Mouse (Mus musculus) embryonic facial prominence, embryonic 13.5 days (tissue): ENCODE results near the gene Ptges3. TPM values are rescaled to one million over a fixed set of nuclear protein-coding genes. Genes with fewer than 3 reads are reported as not detected.
A peak's percentile ranks its signal among the peaks of the same experiment; 100 is the strongest.

Experiments
- ATAC-seq: fragments of 200-750 bp; cut with Nextera tagmentation; 2 replicates; pipeline ENCODE4 v1.8.0; 2017; ENCODE audit warnings: low read depth; ENCODE audit not compliant: insufficient number of reproducible peaks, insufficient read depth, low FRiP score, low TSS enrichment
- H3K27ac ChIP-seq: fragments of 300-500 bp; sonication (generic); 2 replicates; pipeline ENCODE4 v1.5.1; 2015; ENCODE audit warnings: moderate library complexity, mild to moderate bottlenecking, inconsistent platforms
- H3K27me3 ChIP-seq: fragments of 300-500 bp; sonication (generic); 2 replicates; pipeline ENCODE4 v1.6.1; 2015; ENCODE audit warnings: mild to moderate bottlenecking, inconsistent platforms
- H3K36me3 ChIP-seq: fragments of 300-500 bp; sonication (generic); 2 replicates; pipeline ENCODE4 v1.6.1; 2015; ENCODE audit warnings: mild to moderate bottlenecking, inconsistent platforms
- H3K4me1 ChIP-seq: fragments of 300-500 bp; sonication (generic); 2 replicates; pipeline ENCODE4 v1.6.1; 2015; ENCODE audit warnings: inconsistent platforms
- H3K4me2 ChIP-seq: fragments of 300-500 bp; sonication (generic); 2 replicates; pipeline ENCODE4 v1.6.1; 2015; ENCODE audit warnings: moderate library complexity, mild to moderate bottlenecking, inconsistent platforms
- H3K4me3 ChIP-seq: fragments of 300-500 bp; sonication (generic); 2 replicates; pipeline ENCODE4 v1.5.1; 2015; ENCODE audit warnings: mild to moderate bottlenecking, inconsistent platforms
- H3K9ac ChIP-seq: fragments of 300-500 bp; sonication (generic); 2 replicates; pipeline ENCODE4 v1.6.1; 2015; ENCODE audit warnings: mild to moderate bottlenecking, inconsistent platforms
- H3K9me3 ChIP-seq: fragments of 300-500 bp; sonication (generic); 2 replicates; pipeline ENCODE4 v1.6.1; 2016; ENCODE audit warnings: inconsistent platforms
- WGBS: fragments of 180-500 bp; shearing (Covaris S2); methylation state at CpG from one replicate; pipeline ENCODE4 v1.1.7; 2015; ENCODE audit warnings: mixed read lengths; 5-methylcytosine and 5-hydroxymethylcytosine counted together
- polyA plus RNA-seq: library from polyadenylated mRNA; unstranded; fragments of >200 nt; fragmentation: Nextera tagmentation; extraction: Ambion mirVana; gene quantifications from 2 replicates; pipeline ENCODE4 v1.2.1, GENCODE M21; 2015

Ptges3 gene
- polyA plus RNA-seq, 1 experiment from 2014 or later: 556 TPM

DNA sequence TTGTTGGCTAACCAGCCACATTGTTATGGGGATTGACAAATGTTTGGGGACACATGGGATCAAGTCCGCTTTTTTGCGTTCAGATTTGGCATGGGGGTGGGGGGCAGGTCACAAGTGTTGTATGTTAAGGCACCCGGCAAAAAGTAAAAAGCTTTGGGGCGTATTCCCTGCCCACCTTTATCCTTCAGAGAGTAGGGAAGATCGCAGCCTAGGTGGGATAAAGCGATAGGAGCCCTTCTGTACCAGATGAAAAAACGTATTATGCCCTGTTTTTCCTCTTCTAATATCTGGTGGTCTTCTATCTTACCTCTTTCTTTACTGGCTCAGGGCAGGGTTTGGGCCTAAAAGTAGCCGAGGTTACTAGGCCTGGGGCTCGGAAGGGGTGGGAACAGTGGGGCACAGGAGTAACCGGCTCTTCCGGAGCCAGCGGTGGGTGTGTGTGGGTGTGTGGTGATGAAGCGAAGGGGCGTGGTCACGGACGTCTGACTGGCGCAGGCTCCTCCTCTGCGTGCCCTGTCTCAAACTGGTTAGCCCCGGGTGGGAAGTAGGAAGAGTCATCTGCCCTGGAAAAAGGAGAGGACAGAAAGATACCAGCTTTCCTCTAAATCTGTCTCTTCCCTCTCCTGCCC, 35.7 kb downstream of the Ptges3 start:
- H3K9ac ChIP-seq: no peak overlapping the region
- peak overlapping the region; percentile 40 for H3K27ac ChIP-seq
- peaks cover 58% of the 10 kb centered on the region for H3K4me1 ChIP-seq

DNA sequence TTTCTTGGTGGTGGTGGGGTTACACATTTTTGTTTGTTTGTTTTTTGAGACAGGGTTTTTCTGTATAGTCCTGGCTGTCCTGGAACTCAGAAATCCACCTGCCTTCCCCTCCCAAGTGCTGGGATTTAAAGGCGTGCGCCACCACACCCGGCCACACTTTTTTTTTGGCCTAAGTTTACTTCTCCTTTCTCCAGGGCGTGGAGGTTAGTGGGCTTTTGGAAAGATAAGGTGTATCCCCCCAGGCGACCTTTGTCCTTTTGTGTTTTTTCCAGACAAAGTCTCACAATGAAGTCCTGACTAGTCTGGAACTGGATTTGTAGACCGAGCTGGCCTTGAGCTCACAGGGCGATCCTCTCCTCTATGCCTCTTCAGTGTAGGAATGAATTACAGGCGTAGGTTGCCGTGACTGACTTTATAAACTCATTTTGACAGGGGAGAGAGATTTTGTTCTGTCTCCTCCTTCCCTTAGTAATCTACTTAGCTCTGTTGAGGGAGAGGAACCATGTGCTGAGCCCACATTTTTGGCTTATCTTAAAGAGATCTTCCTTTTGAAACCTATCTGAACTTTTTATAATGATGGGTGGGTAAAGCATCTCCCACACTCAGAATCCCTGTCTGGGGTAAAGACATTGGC, 36.4 kb downstream of the Ptges3 start:
- Histone ChIP-seq H3K4me3 (peak overlapping the region; percentile 74), H3K9ac (no peak overlapping the region), H3K27ac (peak overlapping the region; percentile 40; the same call in 1 of the 2 replicates), H3K27me3 (no peaks in the 10 kb centered on the region), H3K36me3 (peaks cover 4% of the 10 kb centered on the region), H3K4me1 (peaks cover 58% of the 10 kb centered on the region), H3K4me2 (peak overlapping the region; percentile 92), H3K9me3 (no peaks in the 10 kb centered on the region)
- ATAC-seq: no peak
- 21% methylated on average over 9 of the region's 9 CpGs for WGBS

More for the DNA sequence above, 35.7 kb downstream of the Ptges3 start:
- peak; percentile 48; the same call in 1 of the 2 replicates for ATAC-seq
- Histone ChIP-seq H3K36me3 (peaks cover 11% of the 10 kb centered on the region), H3K9me3 (no peaks in the 10 kb centered on the region), H3K27me3 (no peaks in the 10 kb centered on the region), H3K4me2 (peak overlapping the region; percentile 92), H3K4me3 (peak overlapping the region; percentile 74)
- 11% methylated on average over 19 of the region's 19 CpGs for WGBS

DNA sequence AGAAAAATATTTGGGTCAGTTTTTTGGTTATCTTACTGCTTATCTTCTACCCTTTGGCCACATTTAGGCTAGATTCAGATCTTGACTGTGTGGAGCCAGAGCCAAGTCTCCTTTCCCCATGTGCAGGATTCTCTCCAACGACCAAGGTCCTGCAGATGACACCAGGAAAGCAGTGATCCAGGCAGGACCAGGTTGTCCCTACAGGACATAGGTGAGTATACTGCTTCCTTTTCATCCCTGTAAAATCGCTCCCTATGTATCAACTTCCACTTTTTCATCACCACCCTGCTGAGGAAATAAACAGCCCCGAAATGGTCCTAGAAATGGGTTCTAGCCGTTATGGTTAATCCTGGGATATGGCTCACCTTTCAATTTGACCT, 37.5 kb downstream of the Ptges3 start:
- no peaks in the 10 kb centered on the region for H3K27me3 ChIP-seq
- H3K36me3 ChIP-seq: no peaks in the 10 kb centered on the region
- peaks cover 50% of the 10 kb centered on the region for H3K4me1 ChIP-seq
- no peaks in the 10 kb centered on the region for H3K9me3 ChIP-seq
- peak overlapping the region; percentile 100 for H3K4me3 ChIP-seq
- 19% methylated on average over 4 of the region's 4 CpGs for WGBS
- no peak for ATAC-seq
- no peak overlapping the region for H3K9ac ChIP-seq
- H3K27ac ChIP-seq: no peak overlapping the region
- peak overlapping the region; percentile 81 for H3K4me2 ChIP-seq

DNA sequence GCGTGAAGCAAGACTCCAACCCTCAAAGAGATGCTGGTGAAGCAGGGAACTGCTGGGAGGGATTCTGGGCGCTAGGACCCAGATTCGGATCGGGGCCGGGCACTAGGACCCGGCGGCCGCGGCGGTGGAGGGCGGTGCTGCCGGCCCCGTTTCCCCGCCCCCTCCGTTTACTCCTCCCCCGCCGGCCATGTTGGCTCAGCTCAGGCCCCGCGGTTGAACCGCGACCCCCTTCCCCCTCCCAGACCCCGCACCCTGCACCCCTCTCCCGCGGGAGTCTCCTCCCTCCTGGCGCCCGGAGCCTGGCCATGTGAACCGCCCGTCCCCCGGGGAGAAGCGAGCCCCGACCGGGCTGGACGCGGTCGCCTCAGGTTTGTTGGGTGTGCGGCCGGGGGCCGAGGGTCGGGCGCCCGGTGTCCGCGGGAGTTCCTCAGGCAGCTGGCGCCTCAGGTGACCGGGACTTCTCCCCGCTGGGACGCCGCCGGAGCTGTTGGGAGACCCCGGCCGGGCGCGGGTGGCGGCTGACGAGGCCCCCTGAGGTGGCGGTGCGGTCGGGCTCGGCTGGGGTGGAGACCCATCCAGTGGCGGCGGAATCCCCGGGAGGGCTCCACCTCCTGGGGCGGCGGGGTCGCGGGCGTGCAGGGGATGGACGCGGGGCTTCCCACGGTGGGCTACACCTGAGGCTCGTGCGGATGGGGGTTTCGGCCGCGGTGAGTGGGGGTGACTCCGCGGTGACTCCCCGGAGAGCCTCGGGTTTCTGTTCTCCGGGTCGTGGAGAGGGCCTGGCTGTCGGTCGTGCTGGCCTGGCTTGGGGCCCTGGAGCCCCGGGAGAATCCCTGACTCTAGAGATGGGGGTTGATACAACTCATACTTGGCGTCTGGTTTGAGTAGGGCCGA, 38.2 kb downstream of the Ptges3 start:
- peak overlapping the region; percentile 89 for H3K9ac ChIP-seq
- H3K36me3 ChIP-seq: no peaks in the 10 kb centered on the region
- ATAC-seq: peak; percentile 73
- H3K4me3 ChIP-seq: peak overlapping the region; percentile 100
- H3K4me1 ChIP-seq: peaks cover 44% of the 10 kb centered on the region
- WGBS: under 1% methylated on average over 82 of the region's 86 CpGs
- H3K4me2 ChIP-seq: peak overlapping the region; percentile 81
- no peaks in the 10 kb centered on the region for H3K9me3 ChIP-seq
- no peaks in the 10 kb centered on the region for H3K27me3 ChIP-seq
- peak overlapping the region; percentile 82 for H3K27ac ChIP-seq

DNA sequence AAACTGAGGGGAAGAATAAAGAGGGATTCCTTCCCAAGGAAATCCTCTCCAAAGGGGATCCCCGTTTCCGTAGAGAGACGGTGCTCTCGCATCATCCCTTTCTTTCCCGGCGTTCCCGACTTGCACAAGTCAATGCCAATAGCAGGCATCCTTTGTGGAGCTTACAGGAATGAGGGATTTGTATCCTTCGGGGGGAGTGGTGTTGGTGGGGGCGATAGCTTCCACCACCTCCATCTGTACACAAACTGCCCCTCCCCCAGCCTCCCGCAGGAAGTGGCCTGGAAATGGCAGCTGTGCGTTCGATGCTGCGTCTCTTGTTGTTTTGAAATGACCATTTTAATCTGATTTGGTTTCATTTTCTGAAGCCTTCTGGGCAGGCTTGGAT, 38.8 kb downstream of the Ptges3 start:
- Histone ChIP-seq H3K4me1 (peaks cover 40% of the 10 kb centered on the region), H3K4me2 (peak overlapping the region; percentile 81), H3K4me3 (peak overlapping the region; percentile 100), H3K9me3 (no peaks in the 10 kb centered on the region), H3K27me3 (no peaks in the 10 kb centered on the region), H3K9ac (peak overlapping the region; percentile 89), H3K36me3 (no peaks in the 10 kb centered on the region), H3K27ac (peak overlapping the region; percentile 82)
- under 1% methylated on average over 13 of the region's 13 CpGs for WGBS
- ATAC-seq: no peak

DNA sequence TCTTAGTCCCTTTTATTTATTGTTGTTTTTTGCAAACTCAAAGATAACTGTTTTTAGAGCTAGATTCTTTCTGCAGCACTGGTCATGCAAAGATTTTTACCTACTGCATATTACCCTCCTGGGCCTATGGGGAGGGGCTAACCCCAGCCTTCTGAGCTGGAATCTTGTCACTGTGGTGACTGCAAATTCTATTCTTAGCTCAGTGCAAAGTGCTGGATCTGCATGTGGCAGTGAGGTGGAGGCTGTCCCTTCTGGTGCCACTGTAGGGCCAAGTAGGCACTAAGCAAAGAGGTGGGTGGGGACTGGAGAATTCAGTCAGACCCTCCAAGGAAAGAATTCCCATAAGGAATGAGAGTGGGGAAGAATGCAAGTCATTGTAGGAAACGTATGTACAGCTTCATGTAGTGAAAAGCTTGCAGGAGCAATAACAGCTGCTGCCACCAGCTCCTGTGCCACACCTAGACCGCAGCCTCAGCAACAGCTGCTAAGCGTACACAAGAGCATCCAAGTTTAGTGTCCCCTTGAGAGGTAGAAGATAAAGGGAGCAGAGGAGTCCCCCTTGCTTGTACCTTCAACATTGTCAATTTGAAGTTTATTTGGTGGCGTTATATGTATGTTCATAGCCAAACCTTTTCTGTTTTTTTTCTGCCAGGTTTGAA, 51.5 kb downstream of the Ptges3 start:
- H3K4me2 ChIP-seq: no peak overlapping the region
- H3K9me3 ChIP-seq: no peaks in the 10 kb centered on the region
- peaks cover 61% of the 10 kb centered on the region for H3K36me3 ChIP-seq
- no peak overlapping the region for H3K27ac ChIP-seq
- no peaks in the 10 kb centered on the region for H3K27me3 ChIP-seq
- no peak for ATAC-seq
- H3K9ac ChIP-seq: no peak overlapping the region
- no peaks in the 10 kb centered on the region; the same call in 1 of the 2 replicates for H3K4me1 ChIP-seq
- 86% methylated on average over 4 of the region's 4 CpGs for WGBS
- no peak overlapping the region for H3K4me3 ChIP-seq

DNA sequence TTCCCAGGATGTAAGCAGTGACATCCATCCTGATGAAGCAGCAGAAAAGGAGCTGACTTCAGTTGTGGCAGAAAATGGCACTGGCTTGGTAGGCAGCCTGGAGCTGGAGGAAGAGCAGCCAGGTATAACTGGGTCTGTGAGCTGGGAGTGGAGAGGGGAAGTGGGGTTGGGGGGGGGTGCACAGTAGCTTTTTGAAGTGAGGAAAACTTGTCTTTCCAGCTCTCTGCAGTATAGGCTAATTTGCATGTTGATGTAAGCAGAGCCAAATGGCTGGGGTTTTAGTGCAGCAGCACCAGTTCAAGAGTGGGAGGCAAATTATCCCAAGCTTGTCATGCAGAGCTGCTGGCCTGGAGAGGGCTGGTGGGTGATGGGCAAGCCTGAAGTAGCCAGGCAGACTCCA, 52.5 kb downstream of the Ptges3 start:
- ATAC-seq: no peak
- Histone ChIP-seq H3K36me3 (peaks cover 71% of the 10 kb centered on the region), H3K4me1 (no peaks in the 10 kb centered on the region; the same call in 1 of the 2 replicates), H3K27me3 (no peaks in the 10 kb centered on the region), H3K27ac (no peak overlapping the region), H3K9me3 (no peaks in the 10 kb centered on the region), H3K4me3 (no peak overlapping the region), H3K9ac (no peak overlapping the region), H3K4me2 (no peak overlapping the region)

DNA sequence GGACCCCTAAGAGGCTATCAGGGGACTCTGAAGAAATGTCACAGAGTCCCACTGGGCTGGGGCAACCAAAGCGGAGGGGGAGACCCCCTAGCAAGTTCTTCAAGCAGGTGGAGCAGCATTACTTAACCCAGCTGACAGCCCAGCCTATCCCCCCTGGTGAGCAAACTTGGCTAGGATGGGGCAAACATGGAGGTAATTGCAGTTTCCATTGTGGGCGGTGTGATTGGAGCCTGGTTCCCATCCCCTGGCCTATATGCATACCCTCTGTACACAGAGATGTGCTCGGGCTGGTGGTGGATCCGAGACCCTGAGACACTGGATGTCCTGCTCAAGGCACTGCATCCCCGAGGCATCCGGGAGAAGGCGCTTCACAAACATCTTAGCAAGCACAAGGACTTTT, 65.1 kb downstream of the Ptges3 start:
- Histone ChIP-seq H3K27ac (no peak overlapping the region), H3K4me1 (no peaks in the 10 kb centered on the region), H3K9ac (no peak overlapping the region), H3K36me3 (peaks cover 92% of the 10 kb centered on the region), H3K27me3 (no peaks in the 10 kb centered on the region), H3K4me2 (no peak overlapping the region), H3K9me3 (no peaks in the 10 kb centered on the region), H3K4me3 (no peak overlapping the region)
- ATAC-seq: no peak
- 94% methylated on average over 7 of the region's 7 CpGs for WGBS

DNA sequence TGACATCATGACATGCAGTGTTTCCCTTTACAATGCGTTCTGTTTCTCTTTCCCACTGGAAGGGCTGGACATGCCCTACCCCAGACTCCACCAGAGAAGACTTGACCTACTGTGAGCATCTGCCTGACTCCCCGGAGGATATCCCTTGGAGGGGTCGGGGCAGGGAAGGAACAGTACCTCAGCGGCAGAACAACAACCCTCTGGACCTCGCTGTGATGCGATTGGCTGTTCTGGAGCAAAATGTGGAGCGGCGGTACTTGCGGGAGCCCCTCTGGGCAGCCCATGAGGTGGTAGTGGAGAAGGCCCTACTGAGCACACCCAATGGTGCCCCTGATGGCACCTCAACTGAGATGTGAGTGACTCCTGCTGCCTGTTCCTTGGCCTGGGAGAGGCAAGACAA, 66.1 kb downstream of the Ptges3 start:
- ATAC-seq: no peak
- no peak overlapping the region for H3K27ac ChIP-seq
- no peak overlapping the region for H3K4me3 ChIP-seq
- no peaks in the 10 kb centered on the region for H3K4me1 ChIP-seq
- H3K4me2 ChIP-seq: no peak overlapping the region
- peaks cover 90% of the 10 kb centered on the region for H3K36me3 ChIP-seq
- no peaks in the 10 kb centered on the region for H3K27me3 ChIP-seq
- WGBS: 94% methylated on average over 9 of the region's 9 CpGs
- H3K9me3 ChIP-seq: no peaks in the 10 kb centered on the region
- no peak overlapping the region for H3K9ac ChIP-seq

DNA sequence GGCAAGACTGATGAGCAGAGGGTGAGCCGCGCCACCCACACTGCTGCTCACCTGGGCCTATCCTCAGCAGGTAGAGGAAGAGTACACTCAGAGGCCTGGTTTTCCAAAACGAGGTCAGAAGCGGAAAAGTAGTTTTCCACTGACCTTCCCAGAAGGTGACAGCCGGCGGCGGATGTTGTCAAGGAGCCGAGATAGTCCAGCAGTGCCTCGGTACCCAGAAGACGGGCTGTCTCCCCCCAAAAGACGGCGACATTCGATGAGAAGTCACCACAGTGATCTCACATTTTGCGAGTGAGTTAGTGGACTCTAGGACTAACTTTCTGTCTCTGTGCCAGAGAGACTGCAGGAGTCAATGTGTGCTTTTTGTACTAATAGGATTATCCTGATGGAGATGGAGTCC, 67.2 kb downstream of the Ptges3 start:
- ATAC-seq: no peak
- Histone ChIP-seq H3K27ac (no peak overlapping the region; the same call in 1 of the 2 replicates), H3K36me3 (peaks cover 90% of the 10 kb centered on the region), H3K9ac (no peak overlapping the region), H3K9me3 (no peaks in the 10 kb centered on the region), H3K4me2 (no peak overlapping the region), H3K4me3 (no peak overlapping the region), H3K27me3 (no peaks in the 10 kb centered on the region), H3K4me1 (no peaks in the 10 kb centered on the region)
- 94% methylated on average over 14 of the region's 14 CpGs for WGBS
